Mouse (Mus musculus) adrenal gland, adult 2 months (tissue): Measurements from ENCODE around the gene Gm49405. TPM values are rescaled to one million over a fixed set of nuclear protein-coding genes. Genes with fewer than 3 reads are reported as not detected.

Source experiments
- DNase-seq: peaks from one replicate; pipeline ENCODE4 v3.0.0; 2021
- polyA plus RNA-seq: library from polyadenylated mRNA; depleted of rRNA; stranded (reverse); fragments of >200 nt; gene quantifications from 2 replicates; pipeline ENCODE4 v1.2.3, GENCODE M21; 2012; rRNA removed
- total RNA-seq, 2 experiments: library from RNA; stranded (reverse); gene quantifications; 2 replicates each; pipeline ENCODE4 v1.2.3; 2021

Gene Gm49405
- total and polyA plus RNA-seq, 3 experiments, result 0.55 to 2.0 (median 0.69) TPM

DNA sequence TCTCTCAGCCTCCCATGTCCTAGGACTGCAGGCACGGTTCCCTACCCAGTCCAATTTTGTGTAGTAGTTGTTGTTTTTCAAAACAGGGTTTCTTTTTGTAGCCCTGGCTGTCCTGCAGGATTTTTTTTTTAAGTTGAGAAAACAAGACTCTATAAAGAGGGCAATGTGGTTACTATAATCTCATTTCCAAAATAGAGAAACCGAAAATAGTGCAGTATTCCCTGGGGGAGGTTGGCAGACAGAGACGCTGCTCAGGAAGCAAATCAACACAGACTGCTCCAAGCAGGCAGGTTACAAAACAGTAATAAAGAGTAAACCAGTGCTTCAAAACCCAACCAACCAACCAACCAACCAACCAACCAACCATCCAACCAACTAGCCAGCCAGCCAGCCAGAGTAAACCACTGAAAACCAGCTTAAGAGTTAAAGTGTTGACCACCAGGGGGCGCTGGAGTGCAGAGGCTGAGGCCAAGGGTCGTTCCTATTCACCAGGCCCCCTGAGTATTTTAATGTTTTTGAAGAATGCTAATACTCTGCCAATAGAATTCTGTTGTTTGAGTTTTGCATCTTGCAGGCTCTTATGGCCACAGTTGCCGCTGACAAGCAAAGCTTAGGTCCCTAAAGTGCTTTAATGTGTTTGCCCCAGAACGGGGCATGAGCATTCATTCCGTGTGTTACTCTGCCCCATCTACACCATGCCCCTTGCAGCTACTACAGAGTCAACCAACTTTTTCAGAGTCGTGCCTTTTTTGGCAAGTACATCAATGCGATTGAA lies 51.5 kb downstream of the Gm49405 start:
- peak; percentile 52 for DNase-seq

DNA sequence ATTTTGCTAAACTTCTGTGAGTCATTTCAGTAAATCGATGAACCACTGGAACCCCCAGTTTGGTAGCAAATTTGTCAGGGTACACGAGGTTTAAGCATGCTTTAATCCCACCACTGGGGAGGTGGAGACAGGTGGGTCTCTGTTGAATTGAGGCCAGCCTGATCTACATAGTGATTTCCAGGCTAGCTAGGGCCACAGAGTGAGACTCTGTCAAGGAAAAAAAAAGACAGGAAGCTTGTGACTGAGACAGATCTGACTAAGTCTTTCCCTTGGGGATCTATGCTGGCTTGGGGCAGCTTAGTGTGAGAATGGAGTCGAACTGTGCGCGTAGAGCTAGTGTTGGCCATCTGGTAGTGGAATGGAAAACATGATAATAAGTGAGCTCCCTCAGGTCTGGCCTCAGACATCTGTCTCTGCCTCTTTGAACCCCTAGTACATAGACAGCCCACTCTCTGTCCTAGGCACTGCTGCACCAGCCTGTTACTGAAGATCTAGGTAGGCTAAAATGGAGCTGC lies 52.1 kb downstream of the Gm49405 start:
- no peak for DNase-seq

DNA sequence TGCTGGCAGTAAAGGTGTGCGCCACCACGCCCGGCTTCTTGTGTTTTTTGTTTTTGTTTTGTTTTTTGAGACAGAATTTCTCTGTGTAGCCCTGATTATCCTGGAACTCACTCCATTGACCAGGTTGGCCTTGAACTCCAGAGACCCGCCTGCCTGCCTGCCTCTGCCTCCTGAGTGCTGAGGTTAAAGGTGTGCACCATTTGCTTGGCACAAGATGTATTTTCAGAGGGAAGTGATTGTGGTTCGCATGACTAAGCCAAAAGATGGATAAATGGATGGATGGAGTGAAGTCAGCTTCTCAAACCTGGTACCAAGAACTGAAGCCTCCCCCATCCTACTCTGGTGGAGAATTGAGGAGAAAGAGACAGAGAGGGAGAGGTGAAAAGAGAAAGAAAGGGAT lies 54.2 kb downstream of the Gm49405 start:
- no peak for DNase-seq

Other genes with a start within 250 kb of the Gm49405 start
Only the 30 nearest of the 32 such genes appear.
- 100 to 1,000 TPM in 1 of 2 experiments, 10 to 100 TPM in 1; 42.1 to 124 TPM for gene Chka, start 148.9 kb upstream of the Gm49405 start, total RNA-seq
- 149 and 154 TPM in 2 replicates for gene Chka, start 148.9 kb upstream of the Gm49405 start, polyA plus RNA-seq
- 10 to 100 TPM; 63.5 to 84.6 TPM for gene Tcirg1, start 93.5 kb upstream of the Gm49405 start, total RNA-seq
- 181 and 204 TPM in 2 replicates for gene Tcirg1, start 93.5 kb upstream of the Gm49405 start, polyA plus RNA-seq
- gene Ndufs8, start 87.9 kb upstream of the Gm49405 start, total RNA-seq, result 100 to 1,000 TPM; 376 to 380 TPM
- gene Ndufs8, start 87.9 kb upstream of the Gm49405 start, polyA plus RNA-seq, result 391 and 420 TPM in 2 replicates
- gene Aldh3b1, start 70.8 kb upstream of the Gm49405 start, total RNA-seq, result 100 to 1,000 TPM in 1 of 2 experiments, 10 to 100 TPM in 1; 26.6 to 136 TPM
- gene Aldh3b1, start 70.8 kb upstream of the Gm49405 start, polyA plus RNA-seq, result 115 and 188 TPM in 2 replicates
- gene Unc93b1, start 65.4 kb upstream of the Gm49405 start, total RNA-seq, result 10 to 100 TPM; 48.3 to 59.2 TPM
- 180 and 186 TPM in 2 replicates for gene Unc93b1, start 65.4 kb upstream of the Gm49405 start, polyA plus RNA-seq
- gene Aldh3b3, start 42.0 kb upstream of the Gm49405 start, total RNA-seq, result under 1 TPM; 0.38 to 0.63 TPM
- 0.43 and 0.54 TPM in 2 replicates for gene Aldh3b3, start 42.0 kb upstream of the Gm49405 start, polyA plus RNA-seq
- gene Aldh3b2, start 28.3 kb upstream of the Gm49405 start, total RNA-seq, result 10 to 100 TPM; 12.2 to 15.2 TPM
- gene Aldh3b2, start 28.3 kb upstream of the Gm49405 start, polyA plus RNA-seq, result 4.0 and 7.6 TPM in 2 replicates
- gene Acy3, start 14.1 kb upstream of the Gm49405 start, total RNA-seq, result 10 to 100 TPM; 16.5 to 22.7 TPM
- gene Acy3, start 14.1 kb upstream of the Gm49405 start, polyA plus RNA-seq, result 80.5 and 96.1 TPM in 2 replicates
- not detected for gene Tbx10, start 7.9 kb upstream of the Gm49405 start, total RNA-seq
- gene Tbx10, start 7.9 kb upstream of the Gm49405 start, polyA plus RNA-seq, result not detected in 2 replicates
- 10 to 100 TPM; 25.1 to 27.0 TPM for gene Nudt8, start within 50 bp of the Gm49405 start, total RNA-seq
- gene Nudt8, start within 50 bp of the Gm49405 start, polyA plus RNA-seq, result 36.7 and 65.9 TPM in 2 replicates
- 1 to 10 TPM; 1.1 to 1.8 TPM for gene Doc2g, start 2.7 kb downstream of the Gm49405 start, total RNA-seq
- 6.2 and 9.3 TPM in 2 replicates for gene Doc2g, start 2.7 kb downstream of the Gm49405 start, polyA plus RNA-seq
- gene Ndufv1, start 12.2 kb downstream of the Gm49405 start, total RNA-seq, result 100 to 1,000 TPM; 260 to 445 TPM
- gene Ndufv1, start 12.2 kb downstream of the Gm49405 start, polyA plus RNA-seq, result 145 and 150 TPM in 2 replicates
- gene Gstp1, start 37.4 kb downstream of the Gm49405 start, total RNA-seq, result 100 to 1,000 TPM; 401 to 452 TPM
- gene Gstp1, start 37.4 kb downstream of the Gm49405 start, polyA plus RNA-seq, result 752 and 925 TPM in 2 replicates
- 10 to 100 TPM; 57.2 to 61.4 TPM for gene Gstp2, start 45.4 kb downstream of the Gm49405 start, total RNA-seq
- 7.9 and 13.8 TPM in 2 replicates for gene Gstp2, start 45.4 kb downstream of the Gm49405 start, polyA plus RNA-seq
- 1 to 10 TPM in 1 of 2 experiments, under 1 TPM in 1; 0.62 to 2.3 TPM for gene Gstp3, start 58.9 kb downstream of the Gm49405 start, total RNA-seq
- gene Gstp3, start 58.9 kb downstream of the Gm49405 start, polyA plus RNA-seq, result 0.79 and 0.83 TPM in 2 replicates
- not detected for gene Cabp2, start 81.0 kb downstream of the Gm49405 start, total RNA-seq
- gene Cabp2, start 81.0 kb downstream of the Gm49405 start, polyA plus RNA-seq, result not detected in 2 replicates
- 100 to 1,000 TPM; 128 to 131 TPM for gene Cdk2ap2, start 96.6 kb downstream of the Gm49405 start, total RNA-seq
- 339 and 371 TPM in 2 replicates for gene Cdk2ap2, start 96.6 kb downstream of the Gm49405 start, polyA plus RNA-seq
- gene Pitpnm1, start 99.4 kb downstream of the Gm49405 start, total RNA-seq, result 10 to 100 TPM; 87.4 to 87.6 TPM
- gene Pitpnm1, start 99.4 kb downstream of the Gm49405 start, polyA plus RNA-seq, result 164 and 171 TPM in 2 replicates
- 100 to 1,000 TPM; 102 to 134 TPM for gene Aip, start 125.2 kb downstream of the Gm49405 start, total RNA-seq
- 89.5 and 99.3 TPM in 2 replicates for gene Aip, start 125.2 kb downstream of the Gm49405 start, polyA plus RNA-seq
- gene Gpr152, start 139.2 kb downstream of the Gm49405 start, total RNA-seq, result under 1 TPM; 0.09 to 0.17 TPM
- 0.10 and 0.18 TPM in 2 replicates for gene Gpr152, start 139.2 kb downstream of the Gm49405 start, polyA plus RNA-seq
- gene Cabp4, start 143.4 kb downstream of the Gm49405 start, total RNA-seq, result under 1 TPM; 0.29 to 0.69 TPM
- 0.12 and 0.26 TPM in 2 replicates for gene Cabp4, start 143.4 kb downstream of the Gm49405 start, polyA plus RNA-seq
- gene Coro1b, start 148.0 kb downstream of the Gm49405 start, total RNA-seq, result 100 to 1,000 TPM; 154 to 202 TPM
- gene Coro1b, start 148.0 kb downstream of the Gm49405 start, polyA plus RNA-seq, result 199 and 225 TPM in 2 replicates
- gene Ptprcap, start 153.0 kb downstream of the Gm49405 start, total RNA-seq, result 1 to 10 TPM; 2.5 to 5.7 TPM
- gene Ptprcap, start 153.0 kb downstream of the Gm49405 start, polyA plus RNA-seq, result 54.9 and 57.6 TPM in 2 replicates
- gene Rps6kb2, start 162.7 kb downstream of the Gm49405 start, total RNA-seq, result 10 to 100 TPM; 27.6 to 39.5 TPM
- 48.3 and 60.8 TPM in 2 replicates for gene Rps6kb2, start 162.7 kb downstream of the Gm49405 start, polyA plus RNA-seq
- gene Carns1, start 174.9 kb downstream of the Gm49405 start, total RNA-seq, result 1 to 10 TPM; 2.9 to 5.8 TPM
- gene Carns1, start 174.9 kb downstream of the Gm49405 start, polyA plus RNA-seq, result 3.8 and 5.1 TPM in 2 replicates
- under 1 TPM in 1 of 2 experiments, not detected in 1; 0.97 TPM for gene Tbc1d10c, start 190.7 kb downstream of the Gm49405 start, total RNA-seq
- 2.1 and 4.8 TPM in 2 replicates for gene Tbc1d10c, start 190.7 kb downstream of the Gm49405 start, polyA plus RNA-seq
- gene Ppp1ca, start 191.4 kb downstream of the Gm49405 start, total RNA-seq, result 100 to 1,000 TPM; 342 to 392 TPM
- 443 and 514 TPM in 2 replicates for gene Ppp1ca, start 191.4 kb downstream of the Gm49405 start, polyA plus RNA-seq
- 10 to 100 TPM in 1 of 2 experiments, 1 to 10 TPM in 1; 6.9 to 12.3 TPM for gene Rad9a, start 201.0 kb downstream of the Gm49405 start, total RNA-seq
- gene Rad9a, start 201.0 kb downstream of the Gm49405 start, polyA plus RNA-seq, result 16.4 and 17.2 TPM in 2 replicates
- gene Clcf1, start 213.6 kb downstream of the Gm49405 start, total RNA-seq, result 1 to 10 TPM; 5.5 to 9.0 TPM
- gene Clcf1, start 213.6 kb downstream of the Gm49405 start, polyA plus RNA-seq, result 16.3 and 19.3 TPM in 2 replicates
- gene AC109138.7, start 213.7 kb downstream of the Gm49405 start, total RNA-seq, result not detected
- not detected in 2 replicates for gene AC109138.7, start 213.7 kb downstream of the Gm49405 start, polyA plus RNA-seq